Mouse (Mus musculus): ENCODE measurements at regions not wholly inside any gene's neighbourhood (a gene's known extent, or its start where the extent isn't known, plus 50 kb on each side); places are given as distances from the start of the nearest gene placed in this dataset.

- DNase-seq = no peak
These were observed 57.3 kb upstream of the Eda2r start for GRCm38 (mm10) chrX:97434327-97434726.

GRCm38 (mm10) chrX:97431391-97431803 is 54.4 kb upstream of the Eda2r start:
- DNase-seq = peak; percentile 28

Data from heart, postnatal 4 days (tissue).